Mouse (Mus musculus) c-Kit-positive CD71-positive TER-119-positive erythroid progenitor cells, embryonic 14.5 days (primary cell): ENCODE results near the gene Mgat5.

Source experiments
- DNase-seq: peaks from one replicate; pipeline ENCODE4 v3.0.0-alpha.2; 2013; ENCODE audit warnings: low spot score

The Mgat5 gene

GRCm38 (mm10) chr1:127507042-127507650 lies 302.3 kb downstream of the Mgat5 start:
- no peak for DNase-seq

DNA sequence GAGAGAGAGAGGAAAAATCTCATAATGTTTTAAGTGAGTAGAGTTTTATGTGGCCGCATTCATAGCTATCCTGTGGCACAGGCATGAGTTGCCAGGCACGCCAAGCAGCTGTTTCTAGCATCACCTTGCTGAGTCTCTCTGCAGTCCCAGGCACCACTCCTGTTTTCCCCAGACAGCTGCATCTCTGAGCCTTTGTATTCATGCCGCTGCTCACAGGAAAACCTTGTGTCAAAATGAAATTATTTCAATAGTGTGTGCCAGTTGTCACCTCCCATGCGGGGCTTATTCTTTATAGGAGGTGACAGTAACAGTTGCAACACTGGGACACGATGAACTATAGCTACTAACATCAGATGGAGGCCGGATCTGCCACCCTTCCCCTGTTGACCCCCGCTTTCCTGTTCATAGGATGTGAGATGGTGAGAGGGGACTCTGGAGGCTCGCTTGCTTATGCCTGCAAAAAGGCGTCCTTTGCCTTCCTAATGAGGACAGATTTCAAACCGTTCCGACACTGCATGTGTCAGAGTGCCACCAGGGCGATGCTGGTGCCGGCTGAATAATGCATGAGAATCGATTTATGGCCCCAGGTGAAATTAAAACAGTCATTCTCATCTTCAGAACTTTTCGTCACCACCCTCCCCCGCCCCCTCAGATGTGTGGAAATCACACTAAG lies 303.4 kb downstream of the Mgat5 start:
- DNase-seq, result no peak

DNA sequence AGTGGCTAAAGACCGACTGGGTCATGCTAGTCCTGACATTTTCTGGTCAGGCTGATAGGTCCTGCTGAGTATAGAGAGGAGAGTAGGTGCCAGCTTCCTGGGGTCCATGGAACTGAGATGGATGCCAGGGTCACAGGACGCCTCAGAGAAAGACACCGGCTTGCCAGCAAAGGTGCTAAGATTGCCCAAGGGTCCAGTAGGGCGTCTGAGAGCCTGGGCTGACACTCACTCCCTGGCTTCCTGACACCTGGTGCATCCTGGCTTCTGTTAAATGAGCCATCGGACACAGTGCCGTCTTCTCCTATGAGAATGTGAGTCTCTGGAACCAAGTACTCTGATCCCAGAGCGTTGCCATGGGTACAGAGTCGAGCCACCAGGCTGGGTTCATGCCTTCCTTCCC lies 304.1 kb downstream of the Mgat5 start:
- DNase-seq, result no peak

GRCm38 (mm10) chr1:127511362-127511761 lies 306.5 kb downstream of the Mgat5 start:
- DNase-seq, result no peak

GRCm38 (mm10) chr1:127512709-127513108 lies 307.9 kb downstream of the Mgat5 start:
- no peak for DNase-seq

- no peak for DNase-seq
Measured at GRCm38 (mm10) chr1:127513140-127513539, 308.3 kb downstream of the Mgat5 start.

- no peak for DNase-seq
Measured at GRCm38 (mm10) chr1:127513664-127514063, 308.8 kb downstream of the Mgat5 start.

- no peak for DNase-seq
Measured at GRCm38 (mm10) chr1:127514479-127514878, 309.7 kb downstream of the Mgat5 start.

DNA sequence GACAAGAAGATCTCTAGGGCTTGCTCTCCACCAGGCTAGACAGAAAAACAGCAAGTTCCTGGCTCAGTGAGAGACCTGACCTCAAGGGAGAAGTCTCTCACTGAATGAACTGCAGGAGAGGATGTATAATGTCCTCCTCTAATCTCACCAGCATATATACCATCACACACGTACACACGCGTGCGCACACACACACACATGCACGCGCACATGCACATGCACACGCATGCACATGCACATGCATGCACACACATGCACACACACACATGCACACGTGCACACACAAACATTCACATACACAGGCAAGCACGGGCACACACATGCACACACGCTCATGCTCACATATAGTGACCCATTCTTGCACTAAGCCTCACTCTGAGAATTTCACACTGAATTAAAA lies 310.1 kb downstream of the Mgat5 start:
- DNase-seq, result no peak

DNA sequence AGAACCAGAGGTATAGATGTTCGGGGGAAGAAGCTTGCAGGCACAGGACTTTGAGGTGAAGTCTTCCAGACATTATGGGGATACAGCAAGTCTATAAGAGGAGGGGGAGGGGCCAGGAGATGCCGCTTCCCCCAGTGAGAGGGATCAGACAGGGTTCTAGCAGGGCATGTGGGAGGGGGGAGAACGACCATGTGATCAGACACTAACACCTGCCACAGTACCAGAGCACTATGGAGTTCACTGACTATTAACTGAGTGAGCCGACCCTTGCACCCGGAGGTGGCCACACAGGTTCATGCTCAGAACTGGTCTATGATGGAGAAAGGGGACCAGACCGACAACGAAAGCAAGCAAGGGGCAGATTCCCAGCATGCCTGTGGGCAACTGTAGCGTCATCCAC lies 318.5 kb downstream of the Mgat5 start:
- no peak for DNase-seq

- no peak for DNase-seq
Measured at GRCm38 (mm10) chr1:127530849-127531580, 326.2 kb downstream of the Mgat5 start.

DNA sequence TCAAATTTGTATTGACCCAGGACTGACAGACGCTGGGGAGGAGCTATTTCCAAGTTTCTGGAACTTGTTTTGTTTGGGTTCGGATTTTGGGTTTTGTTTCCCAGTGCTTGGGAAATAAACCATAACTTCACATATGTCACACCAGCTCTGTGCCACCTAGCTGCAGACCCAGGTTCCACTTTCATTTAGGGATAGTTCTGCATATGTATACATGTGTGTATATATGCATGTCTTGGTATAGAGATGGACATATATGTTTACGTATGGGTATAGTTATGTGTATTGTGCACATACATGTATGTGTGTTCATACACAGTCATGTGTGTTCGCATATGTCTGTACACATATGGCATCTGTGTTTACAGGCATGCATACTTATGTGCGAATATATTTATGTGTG lies 326.9 kb downstream of the Mgat5 start:
- DNase-seq, result no peak

DNA sequence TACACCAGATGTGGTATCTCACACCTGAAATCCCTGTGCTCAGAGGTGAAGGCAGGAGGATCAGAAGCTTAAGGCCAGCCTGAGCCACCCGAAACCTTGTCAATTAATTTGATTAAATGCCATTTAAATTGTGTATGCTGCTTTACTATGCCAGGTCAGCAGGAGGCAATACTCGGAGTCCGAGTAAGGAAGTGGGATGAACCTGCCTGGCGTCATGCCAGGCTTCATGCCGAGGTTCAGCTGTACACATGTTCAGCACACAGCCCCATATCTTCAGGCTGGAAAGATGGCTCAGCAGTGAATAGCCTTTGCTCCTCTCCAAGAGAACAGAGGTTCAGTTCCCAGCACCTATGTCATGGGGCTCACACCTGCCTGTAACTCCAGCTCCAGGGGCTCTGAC lies 331.6 kb downstream of the Mgat5 start:
- DNase-seq, result no peak

GRCm38 (mm10) chr1:127537204-127538038 lies 332.6 kb downstream of the Mgat5 start:
- DNase-seq, result no peak
